In the genomic region with DNA sequence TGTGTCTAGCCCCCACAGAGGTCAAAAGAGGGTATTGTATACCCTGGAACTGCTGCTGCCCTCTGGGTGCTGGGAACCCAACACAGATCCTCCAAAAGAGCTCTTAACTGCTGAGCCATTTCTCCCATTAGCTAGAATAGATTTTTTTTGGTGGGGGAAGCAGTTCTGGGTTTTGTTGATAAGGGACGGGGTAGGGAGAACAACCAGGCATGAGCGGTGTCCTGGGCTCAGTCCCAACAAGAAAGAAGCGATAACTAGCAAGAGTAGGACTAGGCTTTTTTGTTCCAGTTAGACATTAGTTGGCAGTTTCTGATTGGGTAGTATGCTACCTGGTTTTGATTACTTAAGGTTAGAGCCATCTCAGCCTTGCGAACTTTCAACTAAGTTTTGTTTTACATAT, we compare ENCODE assay signal across 35 mouse cellular contexts. TPM values are rescaled to one million over a fixed set of nuclear protein-coding genes. Genes with fewer than 3 reads are reported as not detected.
A peak's percentile ranks its signal among the peaks of the same experiment; 100 is the strongest.
DNase-seq lines count a peak whose midpoint lies in the region; ATAC-seq lines count a peak whose summit lies in the region.
"Had no signal": no experiment of that assay in that cellular context is flagged by ENCODE, and none has a peak within 500 bp of the region (broad histone marks: within the 10 kb centered on the region; RNA-seq: fewer than 3 reads in every experiment).

No protein-coding gene starts in this region.

- ATAC-seq in erythroblast, adult 5-6 weeks (replicated peaks; ENCODE audit: low FRiP score, poor library complexity, severe bottlenecking): peak; percentile 69
- peak; percentile 63 for ATAC-seq in liver, embryonic 13.5 days (ENCODE audit: low read depth)
- peak; percentile 79 for ATAC-seq in megakaryocyte-erythroid progenitor cell, adult 5-6 weeks (replicated peaks; ENCODE audit: low FRiP score, low TSS enrichment, poor library complexity, severe bottlenecking)
- ATAC-seq: activated CD4-positive, CD25-positive, alpha-beta regulatory T cell, adult 4 months; forebrain, embryonic 16.5 days; midbrain, embryonic 15.5 days had no signal

- no peaks in the 10 kb centered on the region for H3K9me3 ChIP-seq in liver, embryonic 13.5 days (replicated peaks)
- H3K9me3 ChIP-seq: embryonic facial prominence, embryonic 13.5 days; heart, embryonic 13.5 days; hindbrain, embryonic 13.5 days; lung, embryonic 15.5 days; midbrain, embryonic 15.5 days; neural tube, embryonic 13.5 days had no signal

- no peak overlapping the region for H3K4me3 ChIP-seq in liver, embryonic 13.5 days (replicated peaks)
- H3K4me3 ChIP-seq: embryonic facial prominence, embryonic 13.5 days; heart, embryonic 13.5 days; hindbrain, embryonic 13.5 days; lung, embryonic 15.5 days; midbrain, embryonic 15.5 days; myocyte; neural tube, embryonic 13.5 days had no signal

- intact Hi-C loops in left cerebral cortex, postnatal 36 days (cut with DNase I): no loop called here

- no peaks in the 10 kb centered on the region for H3K27me3 ChIP-seq in liver, embryonic 13.5 days
- H3K27me3 ChIP-seq: CH12.LX; embryonic facial prominence, embryonic 13.5 days; heart, embryonic 13.5 days; hindbrain, embryonic 13.5 days; lung, embryonic 15.5 days; midbrain, embryonic 15.5 days; neural tube, embryonic 13.5 days had no signal

- peaks cover 12% of the 10 kb centered on the region for H3K36me3 ChIP-seq in liver, embryonic 13.5 days
- H3K36me3 ChIP-seq: hindbrain, embryonic 13.5 days; lung, embryonic 15.5 days; midbrain, embryonic 15.5 days; neural tube, embryonic 13.5 days had no signal

- peak; percentile 49 for DNase-seq in c-Kit-negative CD71-positive TER-119-positive erythroid progenitor cells, embryonic 14.5 days (ENCODE audit: low read depth, low spot score)
- peak; percentile 75 for DNase-seq in liver, embryonic 13.5 days
- no peak for DNase-seq in left cerebral cortex, postnatal 36 days (ENCODE audit: low spot score in 2 of 2)
- DNase-seq in spleen, postnatal 14 days (ENCODE audit: low spot score in 2 of 2): no peak
- DNase-seq in kidney, adult 18-20 months: no peak
- DNase-seq: adrenal gland, adult 8-10 months; B cell, adult 2 months; cerebellum, adult 9-11 months; embryo, embryonic 11 days; gastrocnemius, postnatal 10 days; heart, postnatal 14 days; kidney, adult 2 months; kidney, postnatal 25 days; layer of hippocampus, adult 9-11 months; lung, postnatal 36 days; retina, postnatal 1 day; right cerebral cortex, postnatal 25 days; spleen, adult 18-20 months; thymus, postnatal 14 days had no signal

- H3K9ac ChIP-seq in liver, embryonic 13.5 days: peak overlapping the region; percentile 22; the same call in 1 of the 2 replicates
- H3K9ac ChIP-seq: embryonic facial prominence, embryonic 13.5 days; heart, embryonic 13.5 days; hindbrain, embryonic 13.5 days; lung, embryonic 15.5 days; midbrain, embryonic 15.5 days; neural tube, embryonic 13.5 days had no signal

- H3K4me2 ChIP-seq in liver, embryonic 13.5 days: peak overlapping the region; percentile 31
- H3K4me2 ChIP-seq: embryonic facial prominence, embryonic 13.5 days; heart, embryonic 13.5 days; hindbrain, embryonic 13.5 days; lung, embryonic 15.5 days; midbrain, embryonic 15.5 days; neural tube, embryonic 13.5 days had no signal

- H3K4me1 ChIP-seq in liver, embryonic 13.5 days (replicated peaks): peaks cover 100% of the 10 kb centered on the region

- WGBS in liver, embryonic 13.5 days (ENCODE audit: insufficient replicate concordance): 21% methylated on average over 4 of the region's 4 CpGs

- peak overlapping the region; percentile 93 for H3K27ac ChIP-seq in liver, embryonic 13.5 days
- H3K27ac ChIP-seq: embryonic facial prominence, embryonic 13.5 days; heart, embryonic 13.5 days; hindbrain, embryonic 13.5 days; lung, embryonic 15.5 days; midbrain, embryonic 15.5 days; neural tube, embryonic 13.5 days had no signal

RNA-seq across cellular contexts. Expression of gene Gm10401, which starts 40.9 kb away (rescaled TPM):
- not detected in 2 replicates for total RNA-seq in erythroblast, adult 5-6 weeks (2015; ENCODE audit: low replicate concordance)
- 1.1 TPM in 1 of 2 replicates, not detected in the other for total RNA-seq in erythroblast, adult 5-6 weeks (2017; ENCODE audit: low replicate concordance)
- polyA plus RNA-seq in liver, embryonic 13.5 days (2015; fragmentation: Nextera tagmentation; extraction: Ambion mirVana): 11.1 and 12.0 TPM in 2 replicates
- not detected in 2 replicates for total RNA-seq in megakaryocyte-erythroid progenitor cell, adult 5-6 weeks (2014; fragmentation: Nextera tagmentation)
- 6.0 TPM in 1 of 2 replicates, not detected in the other for total RNA-seq in megakaryocyte-erythroid progenitor cell, adult 5-6 weeks (2017)
- not detected for total RNA-seq in left cerebral cortex, postnatal 36 days (2021)
- total RNA-seq: adrenal gland, adult 8-10 months; gastrocnemius, postnatal 10 days; heart, postnatal 14 days; left cerebral cortex, adult 18-20 months; left cerebral cortex, postnatal 25 days had no signal
- polyA plus RNA-seq: G1E; kidney, adult 2 months; testis, adult 2 months had no signal

RNA-seq across cellular contexts. Expression of gene Sppl3, which starts 46.2 kb away (rescaled TPM):
- total RNA-seq in erythroblast, adult 5-6 weeks (2015; ENCODE audit: low replicate concordance): 33.6 and 39.0 TPM in 2 replicates
- 57.8 and 59.4 TPM in 2 replicates for total RNA-seq in erythroblast, adult 5-6 weeks (2017; ENCODE audit: low replicate concordance)
- polyA plus RNA-seq in liver, embryonic 13.5 days (2015; fragmentation: Nextera tagmentation; extraction: Ambion mirVana): 4.2 and 4.7 TPM in 2 replicates
- total RNA-seq in megakaryocyte-erythroid progenitor cell, adult 5-6 weeks (2014; fragmentation: Nextera tagmentation): 47.2 and 47.5 TPM in 2 replicates
- 20.0 and 23.0 TPM in 2 replicates for total RNA-seq in megakaryocyte-erythroid progenitor cell, adult 5-6 weeks (2017)
- total RNA-seq in left cerebral cortex, postnatal 36 days (2021): 10 to 100 TPM; 87.1 to 96.8 TPM

Comparison
In these comparisons a context has a peak if more than half of its experiments do, and no peak if none do; other contexts are left out.
1. DNase-seq: peak in c-Kit-negative CD71-positive TER-119-positive erythroid progenitor cells, embryonic 14.5 days (single experiment) and liver, embryonic 13.5 days (single experiment); none in left cerebral cortex, postnatal 36 days (0 of 2), spleen, postnatal 14 days (0 of 2) and kidney, adult 18-20 months (single experiment).
2. Peak in every context shown above with its lines, with median percentiles within 50 percentile points of each other: ATAC-seq.